Mouse (Mus musculus): Measurements from ENCODE around the gene 1700025F22Rik. TPM values are rescaled to one million over a fixed set of nuclear protein-coding genes. Genes with fewer than 3 reads are reported as not detected.

The 1700025F22Rik gene
- total RNA-seq (2023) = not detected

GRCm38 (mm10) chr19:11165172-11165571, at the start of gene 1700025F22Rik:
1700025F22Rik (minus strand) TSS chr19:11165320.

GRCm38 (mm10) chr19:11196546-11196945, 31.4 kb upstream of the 1700025F22Rik start, which contains the start of gene Ms4a13:
Ms4a13 (minus strand) TSS chr19:11196737.

GRCm38 (mm10) chr19:11130776-11131175, 34.3 kb downstream of the 1700025F22Rik start, which contains the start of gene 1700017D01Rik:
1700017D01Rik (minus strand) TSS chr19:11130876.

Other genes starting within 250 kb of the 1700025F22Rik start
- not detected for gene Zp1, start 244.7 kb downstream of the 1700025F22Rik start, total RNA-seq (2023)
- gene Ptgdr2, start 228.2 kb downstream of the 1700025F22Rik start, total RNA-seq (2023) = not detected
- gene Ccdc86, start 216.1 kb downstream of the 1700025F22Rik start, total RNA-seq (2023) = 25.2 TPM
- gene Ms4a10, start 190.7 kb downstream of the 1700025F22Rik start, total RNA-seq (2023) = not detected
- gene Ms4a15, start 172.1 kb downstream of the 1700025F22Rik start, total RNA-seq (2023) = not detected
- gene Ms4a18, start 147.3 kb downstream of the 1700025F22Rik start, total RNA-seq (2023) = not detected
- gene Ms4a8a, start 84.2 kb downstream of the 1700025F22Rik start, total RNA-seq (2023) = 1.5 TPM
- gene 1700017D01Rik, start 34.4 kb downstream of the 1700025F22Rik start, total RNA-seq (2023) = not detected
- gene Ms4a13, start 31.4 kb upstream of the 1700025F22Rik start, total RNA-seq (2023) = not detected
- gene Ms4a12, start 67.1 kb upstream of the 1700025F22Rik start, total RNA-seq (2023) = not detected
- gene Ms4a1, start 100.9 kb upstream of the 1700025F22Rik start, total RNA-seq (2023) = 23.8 TPM
- gene Ms4a5, start 118.6 kb upstream of the 1700025F22Rik start, total RNA-seq (2023) = not detected
- not detected for gene Ms4a14, start 149.1 kb upstream of the 1700025F22Rik start, total RNA-seq (2023)
- not detected for gene Ms4a7, start 170.8 kb upstream of the 1700025F22Rik start, total RNA-seq (2023)
- 2.5 TPM for gene Ms4a4a, start 210.2 kb upstream of the 1700025F22Rik start, total RNA-seq (2023)
- 26.5 TPM for gene Ms4a4c, start 239.4 kb upstream of the 1700025F22Rik start, total RNA-seq (2023)